Mouse (Mus musculus): ENCODE measurements around the gene Ttc17.

- TF ChIP-seq CTCF (conservative IDR thresholded peaks at IDR 0.05; ENCODE audit: insufficient read depth, insufficient read length, low read depth, low read length) (peak; percentile 48), POLR2A (IDR thresholded peaks at IDR 0.05; ENCODE audit: low read depth, low read length) (no peak)
Measured at GRCm38 (mm10) chr2:94254102-94254501, 152.4 kb downstream of the Ttc17 start.

Measured in kidney, adult 2 months (tissue).